Mouse (Mus musculus) frontal cortex, adult (tissue): Measurements from ENCODE around the gene Calm3.
A peak's percentile ranks its signal among the peaks of the same experiment; 100 is the strongest.

Experiments
- ATAC-seq: cut with Nextera tagmentation; 2 replicates; pipeline ENCODE4 v1.9.2; 2017; ENCODE audit warnings: mild to moderate bottlenecking, moderate library complexity, mixed read lengths; ENCODE audit not compliant: low TSS enrichment

Gene Calm3

DNA sequence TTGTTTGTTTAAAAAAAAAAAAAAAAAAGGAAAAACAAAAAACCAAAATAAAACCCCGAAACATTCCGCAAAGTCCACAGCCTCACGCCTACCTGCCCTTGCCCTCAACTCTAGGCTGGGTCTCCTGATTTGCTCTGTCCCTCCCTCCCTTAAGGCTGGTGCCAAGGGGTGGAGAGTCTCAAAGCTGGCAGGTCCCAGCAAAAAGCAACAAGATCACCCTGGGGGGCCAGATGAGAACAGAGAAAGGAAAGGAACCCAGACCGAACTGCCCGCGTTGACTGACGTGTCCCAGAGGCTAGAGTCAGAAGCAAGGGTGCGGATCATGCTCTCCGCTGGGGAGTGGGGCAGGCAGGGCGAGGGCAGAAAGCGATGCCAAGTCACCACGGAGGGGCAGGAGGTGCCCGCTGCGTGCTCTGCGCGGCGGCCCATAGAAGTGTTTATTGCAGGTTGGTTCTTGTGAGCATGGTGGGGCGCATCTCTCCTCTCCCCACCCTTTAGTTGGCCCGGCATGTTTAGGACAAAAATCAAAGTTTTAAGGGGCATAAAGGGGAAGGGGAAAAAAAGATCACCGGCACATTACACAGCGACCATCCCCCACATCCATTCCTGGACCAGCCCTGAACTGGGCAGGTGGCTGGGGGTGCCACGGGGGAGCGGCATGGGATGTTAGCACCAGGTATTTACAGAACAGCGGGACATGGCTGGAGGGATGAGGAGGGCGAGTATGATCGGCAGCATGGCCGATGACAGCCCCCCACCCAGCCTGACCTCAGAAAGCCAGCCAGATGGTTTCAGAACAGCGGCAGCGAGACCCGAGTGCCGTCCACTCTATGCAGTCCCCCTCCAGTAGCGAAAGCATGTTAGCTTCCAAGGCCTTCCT lies 8.2 kb downstream of the Calm3 start:
- no peak for ATAC-seq

GRCm38 (mm10) chr7:16914453-16915343 lies 9.2 kb downstream of the Calm3 start:
- ATAC-seq: peak; percentile 3; the same call in 1 of the 2 replicates

DNA sequence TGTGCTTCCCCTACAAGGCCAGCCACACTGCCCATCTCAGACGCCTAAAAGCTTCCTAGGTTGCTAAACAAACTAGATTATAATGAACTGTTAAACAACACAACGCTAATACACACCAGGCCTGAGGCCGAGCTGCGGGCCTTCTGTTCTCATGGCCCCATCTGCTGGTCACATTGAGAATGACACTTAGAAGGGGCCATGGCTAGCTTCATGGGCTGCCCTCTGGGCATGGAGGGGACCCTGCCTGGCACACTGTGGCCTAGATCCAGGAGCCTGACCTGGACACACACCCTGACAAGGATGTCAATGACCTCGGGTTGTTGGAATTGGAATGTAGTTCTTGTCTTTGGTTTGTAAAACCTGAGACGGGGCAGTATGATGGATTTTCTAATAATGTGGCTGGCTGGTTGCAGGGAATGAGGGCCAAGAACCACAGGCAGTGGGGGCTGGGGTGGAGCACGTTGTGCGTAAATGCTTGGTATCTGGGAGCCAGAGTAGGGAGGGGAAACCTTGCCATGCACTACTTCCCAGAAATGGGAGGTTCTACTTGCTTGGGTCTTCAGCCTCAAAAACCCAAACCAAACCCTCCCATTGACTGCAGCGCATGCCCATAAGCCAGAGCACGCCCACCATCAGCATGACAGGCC lies 10.0 kb downstream of the Calm3 start:
- ATAC-seq: peak; percentile 54

DNA sequence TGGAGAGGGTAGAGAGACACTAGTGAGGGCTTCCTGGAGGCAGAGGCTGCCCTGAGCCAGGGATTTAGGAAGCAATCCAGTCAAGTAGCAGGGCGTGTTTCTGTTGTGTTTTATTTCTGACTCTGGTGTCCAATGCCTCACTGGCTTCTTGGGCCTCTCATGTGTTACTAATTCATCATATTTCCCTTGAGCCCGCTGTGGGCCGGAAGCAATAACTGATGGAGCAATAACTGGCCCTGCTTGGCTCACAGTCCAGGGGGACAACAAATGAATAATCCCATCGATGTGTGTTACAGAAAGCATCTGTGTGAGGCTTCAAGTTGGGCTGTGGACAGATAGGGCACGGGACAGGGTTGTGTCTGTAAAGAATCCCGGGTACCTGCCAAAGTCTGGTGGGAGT lies 11.6 kb downstream of the Calm3 start:
- no peak for ATAC-seq

GRCm38 (mm10) chr7:16911904-16912303 lies 12.0 kb downstream of the Calm3 start:
- ATAC-seq: no peak

DNA sequence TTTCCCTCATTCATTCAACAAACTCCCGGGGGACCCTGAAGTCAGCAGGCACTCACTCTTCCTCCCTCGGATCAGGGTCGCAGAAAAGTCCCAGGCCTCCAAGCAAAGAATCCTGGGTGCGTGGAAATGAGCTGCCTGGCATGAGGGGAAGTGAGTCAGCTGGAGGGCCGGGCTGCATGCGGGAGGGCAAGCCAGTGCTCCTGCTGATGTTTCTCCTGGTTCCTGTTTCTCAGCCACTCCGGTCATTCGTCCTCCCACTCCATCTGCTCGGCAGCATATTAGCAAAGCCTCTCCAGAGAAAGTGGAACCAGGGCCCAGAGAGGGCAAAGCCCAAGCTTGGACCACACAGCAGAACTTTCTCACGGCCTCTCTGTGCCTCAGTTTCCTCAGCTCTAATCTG lies 14.0 kb downstream of the Calm3 start:
- ATAC-seq: no peak

DNA sequence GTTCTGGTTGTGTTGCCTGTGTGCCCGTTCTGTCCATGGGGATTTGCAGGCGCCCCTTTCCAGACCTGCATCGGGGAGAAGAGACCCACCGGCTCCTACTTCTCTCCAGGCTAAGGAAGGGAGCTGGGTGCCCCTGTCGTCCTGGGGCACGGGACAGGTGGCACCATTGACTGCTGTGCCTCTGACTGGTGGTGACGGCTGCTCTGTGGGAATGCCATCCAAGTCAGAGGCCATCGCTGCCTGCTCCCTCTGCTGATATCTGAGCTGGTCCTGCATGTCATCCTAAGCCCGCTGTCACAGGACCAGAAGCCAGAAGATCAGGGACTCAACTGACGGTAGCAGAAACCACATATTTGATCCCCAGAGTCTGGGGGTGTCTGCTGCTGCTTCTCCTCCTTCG lies 15.1 kb downstream of the Calm3 start:
- no peak for ATAC-seq

DNA sequence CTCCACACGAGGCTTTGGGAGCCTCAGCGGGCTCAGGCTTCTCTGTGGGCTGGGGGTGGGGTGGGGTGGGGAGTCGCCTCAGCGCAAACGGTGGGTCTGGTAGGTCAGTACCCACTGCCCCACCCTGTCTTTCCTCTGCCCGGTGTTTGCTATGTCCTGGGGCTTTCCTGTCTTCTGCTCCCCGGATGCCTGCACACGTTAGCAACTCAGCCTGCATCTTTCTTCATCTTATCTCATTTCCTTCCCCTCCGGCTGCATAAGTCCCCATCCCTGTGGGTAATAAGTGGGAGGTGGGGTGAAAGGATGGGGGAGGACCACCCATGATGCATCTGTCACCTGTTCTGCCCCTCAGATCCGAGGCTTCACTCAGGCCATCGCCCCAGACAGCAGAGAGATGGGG lies 15.5 kb downstream of the Calm3 start:
- ATAC-seq: no peak

- no peak for ATAC-seq
Measured at GRCm38 (mm10) chr7:16907842-16908241, 16.1 kb downstream of the Calm3 start.

DNA sequence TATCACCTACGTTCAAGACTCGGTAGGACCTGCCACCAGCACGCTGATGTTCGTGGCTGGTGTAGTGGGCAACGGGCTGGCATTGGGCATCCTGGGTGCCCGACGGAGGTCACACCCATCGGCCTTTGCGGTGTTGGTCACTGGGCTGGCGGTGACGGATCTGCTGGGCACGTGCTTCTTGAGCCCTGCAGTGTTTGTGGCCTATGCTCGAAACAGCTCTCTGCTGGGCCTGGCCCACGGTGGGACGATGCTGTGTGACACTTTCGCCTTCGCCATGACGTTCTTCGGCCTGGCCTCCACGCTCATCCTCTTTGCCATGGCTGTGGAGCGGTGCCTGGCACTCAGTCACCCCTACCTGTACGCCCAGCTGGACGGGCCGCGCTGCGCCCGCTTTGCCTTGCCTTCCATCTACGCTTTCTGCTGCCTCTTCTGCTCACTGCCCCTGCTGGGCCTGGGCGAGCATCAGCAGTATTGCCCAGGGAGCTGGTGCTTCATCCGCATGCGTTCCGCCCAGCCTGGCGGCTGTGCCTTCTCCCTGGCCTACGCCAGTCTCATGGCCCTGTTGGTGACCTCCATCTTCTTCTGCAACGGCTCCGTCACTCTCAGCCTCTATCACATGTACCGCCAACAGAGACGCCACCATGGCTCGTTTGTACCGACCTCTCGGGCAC lies 16.9 kb downstream of the Calm3 start:
- ATAC-seq: no peak

DNA sequence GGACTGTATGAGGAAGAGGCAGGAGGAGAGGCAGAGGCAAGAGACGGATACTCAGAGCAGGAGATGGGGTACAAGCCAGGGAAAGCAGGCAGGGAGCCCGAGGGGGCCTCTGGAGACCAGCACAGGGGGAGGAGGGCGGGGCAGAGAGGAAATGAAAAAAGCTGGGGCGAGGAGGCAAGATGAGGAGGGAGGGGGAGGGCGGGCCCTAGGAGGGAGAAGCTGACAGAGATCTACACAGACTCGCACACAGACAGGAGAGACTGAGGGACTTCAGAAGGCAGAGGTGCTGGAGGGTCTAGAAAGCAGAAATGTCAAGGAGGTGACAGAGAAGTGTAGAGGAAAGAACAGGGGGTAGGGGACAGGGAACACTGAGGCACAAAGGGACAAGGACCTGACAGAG lies 17.6 kb downstream of the Calm3 start, which contains the start of gene Ptgir:
Gene Ptgir (plus strand): TSS at position 210 of the 400 bp plus-strand sequence.
- no peak for ATAC-seq

GRCm38 (mm10) chr7:16905491-16906021 lies 18.4 kb downstream of the Calm3 start:
- ATAC-seq: no peak

GRCm38 (mm10) chr7:16904120-16904675 lies 19.7 kb downstream of the Calm3 start:
- ATAC-seq: no peak

DNA sequence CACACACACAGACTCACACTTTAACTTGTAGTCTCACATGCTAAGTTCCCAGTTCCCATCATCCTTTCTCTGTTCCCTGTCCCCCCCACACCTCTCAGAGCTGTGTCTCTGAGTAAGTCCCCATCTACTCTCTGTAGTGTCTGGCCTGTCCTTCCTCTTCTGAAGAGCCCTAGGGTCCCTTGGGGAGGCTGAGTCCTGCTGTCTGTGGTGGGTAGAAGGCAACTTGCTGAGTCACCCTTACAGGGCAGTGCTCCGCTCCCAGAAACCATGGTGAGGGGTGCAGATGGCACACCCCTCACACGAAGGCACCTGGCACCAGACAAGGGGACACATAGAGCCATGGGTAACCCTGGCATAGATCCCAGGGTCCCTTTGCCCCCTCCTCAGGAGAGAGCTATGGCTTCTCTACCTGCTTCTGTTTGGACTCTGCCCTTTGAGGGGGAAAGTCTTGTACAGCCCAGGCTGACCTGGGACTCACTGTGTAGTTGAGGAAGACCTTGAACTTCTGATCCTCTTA lies 20.4 kb downstream of the Calm3 start:
- no peak for ATAC-seq

- no peak for ATAC-seq
Measured at GRCm38 (mm10) chr7:16900526-16900925, 23.4 kb downstream of the Calm3 start.

- ATAC-seq: no peak
Measured at GRCm38 (mm10) chr7:16895511-16895910, 28.4 kb downstream of the Calm3 start.

DNA sequence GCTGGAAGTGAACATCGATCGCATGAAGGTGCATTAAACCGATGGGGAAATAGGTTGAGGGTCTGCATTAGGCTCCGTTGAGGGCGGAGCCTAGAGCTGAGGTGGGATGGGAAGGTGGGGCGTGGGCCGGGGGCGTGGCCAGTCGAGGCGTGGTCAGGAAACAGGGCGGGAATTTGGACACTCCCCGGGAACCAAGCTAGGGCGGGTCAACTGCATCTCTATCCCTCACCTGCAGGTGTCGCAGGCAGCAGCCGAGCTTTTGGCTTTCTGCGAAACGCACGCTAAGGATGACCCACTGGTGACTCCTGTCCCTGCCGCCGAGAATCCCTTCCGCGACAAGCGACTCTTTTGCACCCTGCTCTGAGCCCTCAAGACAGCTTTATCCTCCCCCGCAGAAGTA lies 28.9 kb downstream of the Calm3 start:
- peak; percentile 10 for ATAC-seq

GRCm38 (mm10) chr7:16894279-16894678 lies 29.6 kb downstream of the Calm3 start:
- no peak for ATAC-seq

- ATAC-seq: no peak
Measured at GRCm38 (mm10) chr7:16893612-16894011, 30.3 kb downstream of the Calm3 start.

- ATAC-seq: peak; percentile 13; the same call in 1 of the 2 replicates
Measured at GRCm38 (mm10) chr7:16892352-16892730, 31.6 kb downstream of the Calm3 start.
